Mouse (Mus musculus) yolk sac, embryonic 10.5 days (tissue): ENCODE results near the gene Npas4.
"Not testable (repeated sequence)": the region's sequence is repeated elsewhere in the genome, so short reads cannot be mapped to it uniquely, and the experiment has no call there.

Source experiments
- DNase-seq: peaks from one replicate; pipeline ENCODE4 v3.0.0-alpha.2; 2017; ENCODE audit warnings: low spot score

Gene Npas4

GRCm38 (mm10) chr19:4992904-4993303 is 2.8 kb upstream of the Npas4 start:
- no peak for DNase-seq

- DNase-seq: no peak
These were observed 2.3 kb upstream of the Npas4 start for GRCm38 (mm10) chr19:4992371-4992770.

GRCm38 (mm10) chr19:4990716-4991115 is 600 bp upstream of the Npas4 start:
- DNase-seq: no peak

GRCm38 (mm10) chr19:4989434-4990255 is 471 bp downstream of the Npas4 start:
- no peak for DNase-seq

- peak; percentile 78 for DNase-seq
These were observed 1.1 kb downstream of the Npas4 start for GRCm38 (mm10) chr19:4989013-4989412.

GRCm38 (mm10) chr19:4981767-4982166 is 8.3 kb downstream of the Npas4 start:
- peak; percentile 19 for DNase-seq

- no peak for DNase-seq
These were observed 21.9 kb downstream of the Npas4 start for GRCm38 (mm10) chr19:4968236-4968635.

- peak; percentile 92 for DNase-seq
These were observed 28.1 kb downstream of the Npas4 start, which contains the start of gene Mrpl11 for GRCm38 (mm10) chr19:4961928-4962601. Mrpl11 (plus strand) TSS chr19:4962147.

GRCm38 (mm10) chr19:4948641-4949040 is 41.5 kb downstream of the Npas4 start:
- DNase-seq: not testable (repeated sequence)

GRCm38 (mm10) chr19:4945540-4945939 is 44.6 kb downstream of the Npas4 start:
- no peak for DNase-seq

- no peak for DNase-seq
These were observed 46.9 kb downstream of the Npas4 start for GRCm38 (mm10) chr19:4943253-4943588.

- peak; percentile 92 for DNase-seq
These were observed 47.4 kb downstream of the Npas4 start, which contains the start of gene Peli3 for GRCm38 (mm10) chr19:4942551-4943252. Peli3 (minus strand) TSS chr19:4943127.

- no peak for DNase-seq
These were observed 52.4 kb downstream of the Npas4 start for GRCm38 (mm10) chr19:4937444-4938310.

GRCm38 (mm10) chr19:4936896-4937295 is 53.2 kb downstream of the Npas4 start:
- DNase-seq: no peak
